Mouse (Mus musculus): ENCODE measurements around the gene Lca5l.

DNA sequence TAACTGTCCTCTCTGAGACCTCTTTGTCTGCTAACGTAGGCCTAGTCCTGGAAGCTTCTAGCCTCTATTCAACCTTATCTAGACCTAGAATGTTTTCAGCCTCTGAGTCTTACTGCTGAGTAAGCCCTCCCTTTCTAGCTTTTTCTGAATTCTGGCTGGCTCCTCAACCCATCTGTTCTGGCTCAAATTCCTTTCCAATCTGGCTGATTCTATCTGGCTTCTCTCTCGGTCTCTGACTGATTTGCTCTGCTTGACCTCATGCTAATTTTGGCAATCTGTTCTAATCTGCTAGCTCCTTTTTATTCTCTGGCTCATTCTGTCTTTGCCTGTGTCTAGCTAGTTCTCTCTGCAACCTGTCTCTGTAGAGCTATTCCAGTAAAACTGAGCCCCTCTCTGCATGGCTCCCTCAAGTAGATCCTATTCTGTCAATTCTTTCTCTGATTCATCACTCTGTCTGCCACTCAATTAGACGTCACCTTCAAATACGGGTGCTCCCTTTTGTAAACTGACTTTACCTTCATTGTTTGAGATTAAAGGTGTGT lies 26.3 kb downstream of the Lca5l start:
- no peak for TF ChIP-seq CTCF (IDR thresholded peaks at IDR 0.05; ENCODE audit: insufficient read depth, low read length)
- TF ChIP-seq POLR2A (IDR thresholded peaks at IDR 0.05; ENCODE audit: borderline replicate concordance, extremely low read depth, low read depth, low read length), result no peak
